Mouse (Mus musculus) right cerebral cortex, postnatal 14 days (tissue): ENCODE measurements at regions not wholly inside any gene's neighbourhood (a gene's known extent, or its start where the extent isn't known, plus 50 kb on each side); places are given as distances from the start of the nearest gene placed in this dataset.
"Not testable (repeated sequence)": the region's sequence is repeated elsewhere in the genome, so short reads cannot be mapped to it uniquely, and the experiment has no call there.

Experiments
- DNase-seq: peaks from one replicate; pipeline ENCODE4 v3.0.0; 2022

- no peak for DNase-seq
Measured at GRCm38 (mm10) chr5:45382804-45383203, 67.2 kb downstream of the Qdpr start.

DNA sequence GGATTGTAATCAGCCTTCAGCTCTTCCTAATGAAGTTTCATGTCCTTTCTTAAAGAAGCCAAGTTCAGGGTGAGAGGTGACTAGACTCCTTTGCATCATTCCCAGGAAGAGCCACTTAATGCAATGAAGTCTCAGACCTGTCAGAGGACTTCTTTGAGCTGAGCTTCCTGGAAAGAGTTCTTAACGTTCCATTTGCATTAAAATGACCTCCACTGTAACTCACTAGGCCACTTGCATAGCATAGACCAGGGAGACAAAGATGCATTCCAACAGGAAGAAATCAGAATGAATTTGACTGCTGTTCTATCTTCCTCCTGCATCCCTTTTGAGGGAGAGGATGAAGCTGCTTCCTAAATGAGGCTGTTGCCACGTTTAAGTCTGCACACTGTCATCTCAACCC lies 71.5 kb downstream of the Qdpr start:
- no peak for DNase-seq

- DNase-seq: no peak
Measured at GRCm38 (mm10) chr5:45373069-45373468, 77.0 kb downstream of the Qdpr start.

- DNase-seq: no peak
Measured at GRCm38 (mm10) chr5:45368451-45368850, 81.6 kb downstream of the Qdpr start.

DNA sequence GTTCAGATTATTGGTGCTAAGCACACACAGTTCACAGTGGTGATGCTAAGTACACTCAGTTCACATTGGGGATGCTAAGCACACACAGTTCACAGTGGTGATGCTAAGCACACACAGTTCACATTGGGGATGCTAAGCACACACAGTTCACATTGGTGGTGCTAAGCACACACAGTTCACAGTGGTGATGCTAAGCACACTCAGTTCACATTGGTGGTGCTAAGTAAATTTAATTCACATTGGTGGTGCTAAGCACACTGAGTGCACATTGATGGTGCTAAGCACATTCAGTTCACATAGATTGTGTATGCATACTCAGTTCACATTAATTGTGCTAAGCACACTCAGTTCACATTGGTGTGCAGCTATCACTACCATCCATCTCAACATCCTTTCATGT lies 89.8 kb downstream of the Qdpr start:
- no peak for DNase-seq

GRCm38 (mm10) chr5:45340411-45340810 lies 109.6 kb downstream of the Qdpr start:
- no peak for DNase-seq

- no peak for DNase-seq
Measured at GRCm38 (mm10) chr5:45336801-45337200, 113.2 kb downstream of the Qdpr start.

GRCm38 (mm10) chr5:45324468-45324867 lies 125.6 kb downstream of the Qdpr start:
- not testable (repeated sequence) for DNase-seq

- DNase-seq: no peak
Measured at GRCm38 (mm10) chr5:45323500-45323899, 126.5 kb downstream of the Qdpr start.

DNA sequence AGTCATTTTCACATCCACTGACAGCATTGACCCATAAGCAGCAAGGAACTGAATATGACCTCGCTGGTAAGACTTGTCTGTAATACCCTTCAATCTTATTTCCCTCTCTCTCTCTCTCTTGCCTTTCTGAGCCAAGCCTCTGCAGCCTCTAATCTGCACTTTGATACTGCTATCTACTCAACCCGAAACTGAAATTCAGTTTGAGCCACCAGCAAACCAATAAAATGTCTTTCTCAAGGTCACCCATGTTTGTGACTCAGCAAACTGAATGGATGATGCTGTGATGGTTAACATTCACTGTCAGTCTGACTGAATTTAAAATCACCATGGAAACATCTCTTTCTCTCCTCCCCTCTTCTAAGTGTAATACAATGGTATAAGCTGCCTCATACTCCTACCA lies 132.0 kb downstream of the Qdpr start:
- DNase-seq: no peak

DNA sequence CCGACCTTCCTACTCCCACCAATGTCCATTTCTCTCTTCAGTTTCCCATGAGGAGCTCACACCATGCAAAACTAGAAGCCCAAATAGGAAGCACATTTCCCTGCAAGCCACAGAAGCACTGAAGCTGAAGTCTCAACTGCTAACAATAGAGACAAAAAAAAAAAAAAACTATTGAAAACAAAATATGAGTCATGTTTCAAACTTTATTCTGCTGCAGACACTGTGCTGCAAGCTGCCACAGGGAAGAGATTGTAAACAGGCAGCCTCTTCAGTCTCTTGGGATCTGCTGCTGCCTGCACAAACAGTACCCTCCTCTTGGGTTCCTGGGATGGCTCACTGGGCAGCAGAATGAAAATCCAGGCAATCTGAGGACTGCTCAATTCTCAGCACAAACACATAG lies 148.9 kb downstream of the Qdpr start:
- DNase-seq: no peak

DNA sequence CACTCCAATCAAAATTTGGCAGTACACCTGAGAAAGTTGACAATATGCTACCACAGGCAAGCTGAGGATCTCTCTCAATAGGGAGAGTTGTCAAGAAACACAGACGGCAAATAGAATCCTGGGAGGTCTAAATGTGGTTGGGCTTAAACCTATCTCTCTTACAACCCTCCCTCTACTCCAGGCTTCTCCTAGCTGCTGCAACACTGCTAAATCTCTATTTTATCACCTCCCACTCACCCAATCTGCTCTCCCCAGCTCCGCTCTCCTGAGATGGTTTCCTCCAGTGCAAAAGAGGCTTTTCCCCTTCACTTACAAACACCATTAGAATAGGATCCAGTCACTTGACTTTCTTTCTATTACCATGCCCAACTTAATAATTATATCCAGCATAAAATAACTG lies 151.2 kb downstream of the Qdpr start:
- DNase-seq: peak; percentile 19

- DNase-seq: no peak
Measured at GRCm38 (mm10) chr5:45295134-45295533, 154.9 kb downstream of the Qdpr start.

DNA sequence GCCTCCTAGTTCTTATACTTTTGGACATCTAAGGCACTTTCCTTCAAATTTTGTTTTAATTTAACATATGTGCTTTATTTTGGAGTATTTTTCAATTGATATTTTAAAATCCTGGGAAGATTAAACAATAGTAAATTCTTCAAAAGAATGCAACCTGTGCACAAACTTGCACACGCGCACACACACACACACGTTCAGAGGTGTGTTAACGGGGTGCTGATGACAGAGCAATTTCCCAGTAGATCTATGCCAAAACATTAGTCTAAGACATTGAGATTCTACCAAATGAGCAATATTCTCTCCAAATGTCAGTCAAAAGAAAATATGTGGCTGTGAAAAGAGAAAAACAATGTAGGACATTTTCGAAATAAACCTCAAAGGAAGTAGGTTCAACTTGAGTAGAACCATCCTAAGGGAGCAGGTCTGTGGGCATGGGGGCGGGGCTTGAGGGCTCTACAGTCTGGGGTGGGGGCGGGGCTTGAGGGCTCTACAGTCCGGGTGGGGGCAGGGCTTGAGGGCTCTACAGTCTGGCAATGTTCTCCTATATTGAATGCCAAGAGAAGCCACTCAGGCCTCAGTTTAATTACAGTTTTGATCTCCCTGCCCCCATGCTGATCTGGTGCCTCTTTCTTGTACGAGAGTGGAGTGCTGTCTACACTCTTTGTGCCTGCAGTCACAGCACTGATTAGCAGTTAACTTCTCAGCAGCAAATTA lies 157.0 kb downstream of the Qdpr start:
- DNase-seq: no peak

DNA sequence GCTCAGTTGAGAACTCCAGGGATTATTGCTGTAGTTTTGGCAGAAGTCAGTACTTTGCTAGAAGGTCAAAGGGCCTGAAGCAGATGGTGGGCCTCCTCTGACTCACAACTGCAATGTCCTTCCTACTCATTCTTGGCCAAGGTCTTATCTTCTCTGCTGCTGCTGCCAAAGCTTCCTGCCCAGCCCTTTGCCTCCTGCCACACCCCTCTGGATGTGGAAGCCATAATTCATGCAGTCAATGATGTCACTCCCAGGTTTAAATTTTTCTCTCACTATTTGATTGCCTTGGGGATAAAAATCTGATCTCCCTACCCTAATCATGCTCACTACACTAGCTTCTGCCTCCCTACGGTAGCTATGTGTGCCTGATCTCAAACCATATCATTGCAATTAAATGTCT lies 157.7 kb downstream of the Qdpr start:
- DNase-seq: no peak

- no peak for DNase-seq
Measured at GRCm38 (mm10) chr5:45291752-45292151, 158.3 kb downstream of the Qdpr start.

DNA sequence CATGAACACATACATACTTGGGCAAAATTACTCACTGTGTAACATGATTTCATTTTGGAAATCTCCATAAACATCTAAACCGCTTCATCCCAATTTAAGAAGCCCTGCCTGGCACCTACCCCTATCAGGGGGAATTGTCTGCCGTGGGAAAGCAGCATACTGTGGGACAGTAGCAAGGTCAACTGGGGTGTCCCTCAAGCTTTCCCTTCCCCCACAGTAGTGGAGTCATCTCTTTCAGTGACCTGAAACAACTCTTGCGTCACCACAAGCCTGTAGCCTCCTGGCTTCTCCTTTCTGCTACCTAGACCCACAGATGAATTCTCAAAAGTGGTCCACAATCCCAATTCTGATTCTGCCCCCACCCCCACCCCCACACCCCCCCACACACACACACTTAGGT lies 158.8 kb downstream of the Qdpr start:
- DNase-seq: no peak

GRCm38 (mm10) chr5:45286454-45286853 lies 163.6 kb downstream of the Qdpr start:
- DNase-seq: no peak

DNA sequence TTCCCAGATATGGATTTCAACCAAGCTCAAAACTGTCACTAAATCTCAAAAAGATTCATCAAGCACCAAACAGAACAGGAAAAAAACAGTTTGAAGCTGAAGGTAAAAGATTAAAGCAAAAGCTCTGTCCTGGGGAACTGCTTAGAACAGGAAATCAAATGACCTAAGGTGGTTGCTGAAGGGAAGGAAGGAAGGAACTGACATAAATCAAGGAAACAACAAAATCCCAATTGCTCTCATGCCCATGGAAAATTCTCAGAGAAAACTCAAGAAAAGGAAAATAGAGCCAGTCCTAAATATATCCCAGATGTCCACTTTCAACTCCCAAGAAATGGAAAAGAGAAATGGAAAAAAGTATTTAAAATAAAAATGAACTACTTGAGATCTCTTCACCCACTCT lies 165.4 kb downstream of the Qdpr start:
- DNase-seq: no peak

- DNase-seq: no peak
Measured at GRCm38 (mm10) chr5:45283908-45284415, 166.1 kb downstream of the Qdpr start.

- no peak for DNase-seq
Measured at GRCm38 (mm10) chr5:45282207-45282930, 167.7 kb downstream of the Qdpr start.

DNA sequence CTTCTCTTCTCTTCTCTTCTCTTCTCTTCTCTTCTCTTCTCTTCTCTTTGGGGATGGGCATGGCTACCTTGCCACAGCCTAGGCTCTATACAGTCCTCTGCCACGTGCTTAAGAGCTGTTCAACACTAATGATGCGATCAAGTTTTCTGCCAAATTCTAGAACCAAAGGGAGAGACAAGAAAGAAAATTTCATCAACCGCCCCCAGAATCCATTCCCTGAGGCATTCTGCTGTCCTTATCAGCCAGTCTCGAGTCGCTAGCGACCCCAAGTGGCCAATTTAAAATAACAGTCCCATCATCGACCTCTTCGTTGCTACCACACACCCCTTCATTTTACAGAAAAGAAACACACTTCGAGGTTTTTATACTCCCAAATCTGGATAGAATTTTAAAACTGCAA lies 171.5 kb downstream of the Qdpr start:
- DNase-seq: peak; percentile 86

GRCm38 (mm10) chr5:45278005-45278432 lies 172.0 kb downstream of the Qdpr start:
- no peak for DNase-seq

- no peak for DNase-seq
Measured at GRCm38 (mm10) chr5:45270679-45271078, 179.4 kb downstream of the Qdpr start.
